Mouse (Mus musculus) forebrain, postnatal 0 days (tissue): Measurements from ENCODE around the gene H2al1a. TPM values are rescaled to one million over a fixed set of nuclear protein-coding genes. Genes with fewer than 3 reads are reported as not detected.
"Not testable (repeated sequence)": the region's sequence is repeated elsewhere in the genome, so short reads cannot be mapped to it uniquely, and the experiment has no call there.

Experiments
- ATAC-seq: fragments of 200-750 bp; cut with Nextera tagmentation; 2 replicates; pipeline ENCODE4 v1.8.0; 2017; ENCODE audit warnings: mild to moderate bottlenecking, moderate library complexity
- DNase-seq: peaks from one replicate; pipeline ENCODE4 v3.0.0-alpha.2; 2015
- H3K27ac ChIP-seq: fragments of 300-500 bp; sonication (generic); 2 replicates; pipeline ENCODE4 v1.5.1; 2014; ENCODE audit warnings: low read depth, mild to moderate bottlenecking, antibody characterized with exemption, low read length, moderate library complexity, mixed read lengths
- H3K27me3 ChIP-seq: fragments of 300-500 bp; sonication (generic); 2 replicates; pipeline ENCODE4 v1.6.1; 2014; ENCODE audit warnings: mild to moderate bottlenecking, low read length, mixed read lengths; ENCODE audit not compliant: insufficient read depth
- H3K36me3 ChIP-seq: fragments of 300-500 bp; sonication (generic); 2 replicates; pipeline ENCODE4 v1.6.1; 2014; ENCODE audit warnings: mild to moderate bottlenecking, moderate library complexity; ENCODE audit not compliant: insufficient read depth
- H3K4me1 ChIP-seq: fragments of 300-500 bp; sonication (generic); 2 replicates; pipeline ENCODE4 v1.6.1; 2014; ENCODE audit warnings: antibody characterized with exemption; ENCODE audit not compliant: insufficient read depth
- H3K4me2 ChIP-seq: fragments of 300-500 bp; sonication (generic); 2 replicates; pipeline ENCODE4 v1.6.1; 2014; ENCODE audit warnings: low read depth, mild to moderate bottlenecking, moderate library complexity
- H3K4me3 ChIP-seq: fragments of 300-500 bp; sonication (generic); 2 replicates; pipeline ENCODE4 v1.5.1; 2014; ENCODE audit warnings: low read depth, low read length, mixed read lengths
- H3K9ac ChIP-seq: fragments of 300-500 bp; sonication (generic); 2 replicates; pipeline ENCODE4 v1.6.1; 2014; ENCODE audit warnings: mild to moderate bottlenecking
- H3K9me3 ChIP-seq: fragments of 300-500 bp; sonication (generic); 2 replicates; pipeline ENCODE4 v1.6.1; 2016; ENCODE audit warnings: low read length
- CTCF ChIP-seq: sonication (generic); IDR thresholded peaks from 2 replicates; pipeline ENCODE4 v1.5.1; 2016; ENCODE audit warnings: antibody characterized with exemption, control low read depth, low read depth
- WGBS: fragments of 180-500 bp; shearing (Covaris S2); extraction: QIAGEN DNeasy Blood & Tissue Kit; methylation state at CpG from one replicate; pipeline ENCODE4 v1.1.7; 2014; 5-methylcytosine and 5-hydroxymethylcytosine counted together
- polyA plus RNA-seq: library from polyadenylated mRNA; unstranded; fragments of >200 nt; fragmentation: Nextera tagmentation; extraction: Ambion mirVana; gene quantifications from 2 replicates; pipeline ENCODE4 v1.2.1, GENCODE M21; 2015
- total RNA-seq: library from RNA; depleted of rRNA; stranded (reverse); fragments of >200 nt; gene quantifications from 2 replicates; pipeline ENCODE4 v1.2.3, GENCODE M21; 2014

H2al1a gene
- total and polyA plus RNA-seq, 2 experiments from 2014 or later = not detected

DNA sequence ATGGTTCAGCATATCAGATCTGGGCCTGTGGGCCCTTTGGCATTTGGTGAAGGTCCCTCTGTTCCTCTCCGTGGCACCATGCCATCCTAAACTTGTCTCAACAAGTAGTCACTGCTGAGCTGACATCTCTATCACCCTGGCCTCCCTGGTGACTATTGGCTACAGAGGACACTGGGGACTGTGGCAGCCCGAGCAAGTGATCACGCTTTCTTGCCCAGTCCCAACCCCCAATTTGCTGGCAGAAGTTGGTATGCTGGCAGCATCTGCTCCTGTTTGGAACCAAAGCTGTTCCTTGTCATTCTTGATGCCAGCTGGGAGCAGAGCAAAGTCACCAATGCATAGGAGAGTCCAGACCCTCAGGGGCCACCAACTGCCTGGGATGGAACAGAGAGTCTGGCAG lies 30.0 kb upstream of the H2al1a start:
- Histone ChIP-seq H3K4me2 (no peak overlapping the region), H3K27me3 (no peaks in the 10 kb centered on the region), H3K4me1 (no peaks in the 10 kb centered on the region), H3K9ac (no peak overlapping the region), H3K36me3 (no peaks in the 10 kb centered on the region), H3K9me3 (no peaks in the 10 kb centered on the region), H3K27ac (no peak overlapping the region), H3K4me3 (no peak overlapping the region)
- peak; percentile 50 for DNase-seq
- ATAC-seq = peak; percentile 64
- 61% methylated on average over 3 of the region's 3 CpGs for WGBS
- TF ChIP-seq CTCF = no peak

DNA sequence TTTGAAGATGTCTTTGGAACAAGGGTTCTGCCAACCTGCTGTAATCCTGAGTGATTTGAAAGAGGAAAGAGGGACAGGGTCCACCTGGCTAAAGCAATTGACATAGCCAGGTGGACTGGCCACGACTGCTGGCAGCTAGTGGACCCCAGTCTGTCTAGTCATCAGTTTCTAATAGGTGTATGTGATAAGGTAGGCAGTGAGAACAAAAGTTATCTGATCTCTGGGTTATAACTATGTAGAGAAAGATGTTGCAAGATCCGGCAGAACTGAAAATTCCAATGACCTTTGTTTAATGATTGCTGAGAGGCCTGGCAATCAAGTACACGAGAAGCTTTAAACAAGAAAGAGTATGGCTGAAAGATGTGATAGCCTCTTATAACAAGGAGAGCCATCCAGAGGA lies 25.9 kb upstream of the H2al1a start:
- WGBS = 83% methylated on average over 3 of the region's 3 CpGs

DNA sequence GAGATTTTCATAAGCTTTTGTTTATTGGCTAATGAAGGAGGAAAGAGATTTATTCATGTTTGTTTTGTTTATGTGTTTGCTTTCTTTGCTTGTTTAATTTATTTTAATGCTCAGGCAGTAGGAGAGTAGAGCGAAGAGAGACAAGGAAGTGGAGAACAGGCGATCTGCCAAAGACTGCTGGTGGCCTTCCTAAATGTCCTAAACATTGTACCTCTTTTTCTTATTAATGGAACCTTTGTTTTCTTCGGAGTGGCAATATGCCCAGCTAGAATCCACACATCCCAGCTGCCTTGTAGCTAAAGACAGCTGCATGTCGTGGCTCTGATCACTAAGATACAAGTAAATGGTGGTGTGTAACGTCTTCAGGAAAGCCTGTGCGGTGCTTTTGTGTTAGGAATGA lies 22.0 kb upstream of the H2al1a start:
- Histone ChIP-seq H3K9ac (no peak overlapping the region), H3K4me3 (no peak overlapping the region), H3K4me2 (no peak overlapping the region), H3K9me3 (no peaks in the 10 kb centered on the region), H3K27ac (no peak overlapping the region), H3K27me3 (no peaks in the 10 kb centered on the region), H3K36me3 (no peaks in the 10 kb centered on the region), H3K4me1 (no peaks in the 10 kb centered on the region)
- 64% methylated on average over 6 of the region's 6 CpGs for WGBS
- TF ChIP-seq CTCF = no peak
- DNase-seq (no peak), ATAC-seq (no peak)

More for the DNA sequence above, 25.9 kb upstream of the H2al1a start:
- Histone ChIP-seq H3K9ac (no peak overlapping the region), H3K9me3 (no peaks in the 10 kb centered on the region), H3K27me3 (no peaks in the 10 kb centered on the region), H3K27ac (no peak overlapping the region), H3K36me3 (no peaks in the 10 kb centered on the region), H3K4me1 (no peaks in the 10 kb centered on the region), H3K4me2 (no peak overlapping the region), H3K4me3 (no peak overlapping the region)
- no peak for TF ChIP-seq CTCF
- DNase-seq (no peak), ATAC-seq (no peak)

DNA sequence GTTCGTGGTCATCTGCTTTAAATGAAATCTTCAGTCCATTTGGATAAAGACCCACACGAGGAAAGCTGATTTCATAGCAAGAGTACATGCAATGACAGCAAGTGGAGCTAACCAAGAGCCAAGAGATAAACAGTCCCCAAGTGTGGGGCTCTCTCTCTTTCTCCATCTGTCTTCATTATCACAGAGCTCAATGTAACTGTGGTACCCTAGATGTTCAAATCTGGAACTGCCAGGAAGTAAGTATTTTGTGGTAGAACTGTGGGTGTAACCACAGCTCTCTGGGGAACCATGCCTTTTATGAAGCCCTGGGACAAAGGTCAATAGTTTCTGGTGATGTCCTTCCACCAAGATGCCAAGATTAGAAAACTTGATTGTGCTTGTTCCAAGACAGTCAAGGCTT lies 18.3 kb upstream of the H2al1a start:
- WGBS = 66% methylated on average over 2 of the region's 2 CpGs
- Histone ChIP-seq H3K27me3 (no peaks in the 10 kb centered on the region), H3K27ac (no peak overlapping the region), H3K4me1 (no peaks in the 10 kb centered on the region), H3K36me3 (no peaks in the 10 kb centered on the region), H3K4me2 (no peak overlapping the region), H3K4me3 (no peak overlapping the region), H3K9ac (no peak overlapping the region), H3K9me3 (no peaks in the 10 kb centered on the region)
- ATAC-seq = no peak
- TF ChIP-seq CTCF = no peak
- DNase-seq = no peak

DNA sequence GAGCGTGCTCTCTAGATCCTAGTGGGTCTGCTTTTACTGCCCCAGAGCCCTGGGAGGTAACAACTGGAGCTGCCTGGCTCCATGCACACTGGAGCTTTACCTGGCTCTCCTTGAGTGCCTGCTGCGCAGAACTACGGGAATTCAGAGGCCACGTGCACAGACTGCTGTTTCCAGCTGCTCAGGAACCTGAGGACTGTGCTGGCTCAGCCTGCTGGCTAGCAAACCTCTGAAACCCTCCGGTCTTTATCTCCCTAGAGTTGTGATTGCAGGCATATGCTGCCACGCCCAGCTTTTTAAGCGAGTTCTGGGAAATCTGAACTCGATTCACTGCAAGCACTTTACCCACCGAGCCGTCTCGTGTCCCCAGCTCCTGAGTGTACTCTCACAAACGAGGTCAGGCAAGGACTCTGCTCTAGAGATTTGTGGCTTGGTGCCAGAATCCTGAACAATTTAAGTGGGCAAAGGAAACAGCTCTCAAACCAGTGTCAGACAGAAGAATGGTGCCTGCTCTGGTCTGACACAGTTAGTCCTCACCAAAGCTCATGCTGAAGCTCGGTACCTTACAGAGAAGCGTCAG lies 10.7 kb upstream of the H2al1a start:
- Histone ChIP-seq H3K4me2 (no peak overlapping the region), H3K27ac (no peak overlapping the region), H3K9ac (no peak overlapping the region), H3K27me3 (no peaks in the 10 kb centered on the region), H3K4me3 (no peak overlapping the region), H3K4me1 (no peaks in the 10 kb centered on the region), H3K36me3 (no peaks in the 10 kb centered on the region), H3K9me3 (no peaks in the 10 kb centered on the region)
- TF ChIP-seq CTCF = no peak
- ATAC-seq (no peak), DNase-seq (no peak)
- 75% methylated on average over 14 of the region's 14 CpGs for WGBS

DNA sequence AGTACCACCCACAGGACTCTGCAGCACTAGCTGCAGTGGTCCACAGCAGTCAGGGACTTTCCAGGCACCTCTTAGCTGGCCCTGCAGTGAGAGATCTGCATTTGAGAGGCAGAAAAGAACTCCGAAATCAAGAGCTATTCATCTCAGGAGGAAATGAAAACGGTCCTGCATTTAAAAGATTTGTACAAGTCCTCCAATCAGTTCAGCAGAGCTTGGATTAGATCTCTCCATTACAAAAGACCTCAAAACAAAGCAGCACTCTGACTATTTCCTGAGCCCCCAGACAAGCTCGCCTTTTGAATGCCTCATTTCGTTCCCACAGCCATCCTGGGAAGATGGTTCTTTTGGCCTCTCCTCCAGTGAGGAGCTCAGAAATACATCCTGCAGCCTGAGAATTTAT lies 9.8 kb upstream of the H2al1a start:
- Histone ChIP-seq H3K27ac (no peak overlapping the region), H3K9me3 (no peaks in the 10 kb centered on the region), H3K9ac (no peak overlapping the region), H3K27me3 (no peaks in the 10 kb centered on the region), H3K4me1 (no peaks in the 10 kb centered on the region), H3K4me2 (no peak overlapping the region), H3K4me3 (no peak overlapping the region), H3K36me3 (no peaks in the 10 kb centered on the region)
- TF ChIP-seq CTCF = no peak
- ATAC-seq (no peak), DNase-seq (no peak)
- WGBS = 41% methylated on average over 4 of the region's 4 CpGs

DNA sequence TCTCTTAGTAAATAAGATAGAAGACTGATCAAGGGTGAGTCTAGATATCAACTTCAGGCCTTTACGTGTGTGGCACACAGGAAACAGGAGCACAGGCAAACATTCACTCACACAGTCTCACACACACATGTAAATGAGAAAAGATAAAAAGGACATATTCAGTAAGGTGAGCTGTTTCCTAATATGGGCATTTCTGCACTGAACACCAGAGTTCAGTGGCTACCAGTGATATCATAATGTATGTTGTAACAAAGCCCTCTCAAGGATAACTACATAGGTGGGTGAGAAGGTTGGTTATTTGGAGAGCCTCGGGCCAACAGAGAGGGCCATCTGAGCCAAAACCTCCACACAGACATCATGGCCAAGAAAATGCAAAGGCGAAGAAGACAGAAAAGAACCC lies 3.1 kb downstream of the H2al1a start, which contains the start of gene H2al1b:
TSS of gene H2al1b (plus strand) at position 301 of the 400 bp plus-strand sequence.
- H3K36me3 ChIP-seq, DNase-seq, H3K9ac ChIP-seq, H3K4me3 ChIP-seq, H3K4me2 ChIP-seq, ATAC-seq, H3K4me1 ChIP-seq, H3K27ac ChIP-seq, H3K27me3 ChIP-seq, H3K9me3 ChIP-seq: not testable (repeated sequence)
- WGBS = 90% methylated on average over 1 of the region's 3 CpGs

DNA sequence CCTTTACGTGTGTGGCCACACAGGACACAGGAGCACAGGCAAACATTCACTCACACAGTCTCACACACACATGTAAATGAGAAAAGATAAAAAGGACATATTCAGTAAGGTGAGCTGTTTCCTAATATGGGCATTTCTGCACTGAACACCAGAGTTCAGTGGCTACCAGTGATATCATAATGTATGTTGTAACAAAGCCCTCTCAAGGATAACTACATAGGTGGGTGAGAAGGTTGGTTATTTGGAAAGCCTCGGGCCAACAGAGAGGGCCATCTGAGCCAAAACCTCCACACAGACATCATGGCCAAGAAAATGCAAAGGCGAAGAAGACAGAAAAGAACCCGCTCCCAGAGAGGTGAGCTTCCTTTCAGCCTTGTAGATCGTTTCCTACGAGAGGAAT lies 6.3 kb downstream of the H2al1a start, which contains the start of gene H2al1c:
TSS of gene H2al1c (plus strand) at position 301 of the 400 bp plus-strand sequence.
- not testable (repeated sequence) for ATAC-seq, DNase-seq, H3K9me3 ChIP-seq, H3K4me1 ChIP-seq, H3K4me2 ChIP-seq, H3K27me3 ChIP-seq, H3K36me3 ChIP-seq, H3K27ac ChIP-seq, H3K4me3 ChIP-seq, H3K9ac ChIP-seq
- 100% methylated on average over 1 of the region's 6 CpGs for WGBS

DNA sequence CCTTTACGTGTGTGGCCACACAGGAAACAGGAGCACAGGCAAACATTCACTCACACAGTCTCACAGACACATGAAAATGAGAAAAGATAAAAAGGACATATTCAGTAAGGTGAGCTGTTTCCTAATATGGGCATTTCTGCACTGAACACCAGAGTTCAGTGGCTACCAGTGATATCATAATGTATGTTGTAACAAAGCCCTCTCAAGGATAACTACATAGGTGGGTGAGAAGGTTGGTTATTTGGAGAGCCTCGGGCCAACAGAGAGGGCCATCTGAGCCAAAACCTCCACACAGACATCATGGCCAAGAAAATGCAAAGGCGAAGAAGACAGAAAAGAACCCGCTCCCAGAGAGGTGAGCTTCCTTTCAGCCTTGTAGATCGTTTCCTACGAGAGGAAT lies 9.5 kb downstream of the H2al1a start, which contains the start of gene H2al1d:
TSS of gene H2al1d (plus strand) at position 301 of the 400 bp plus-strand sequence.
- not testable (repeated sequence) for H3K9me3 ChIP-seq, H3K27ac ChIP-seq, H3K36me3 ChIP-seq, H3K9ac ChIP-seq, H3K4me2 ChIP-seq, DNase-seq, H3K4me1 ChIP-seq, H3K27me3 ChIP-seq, H3K4me3 ChIP-seq, ATAC-seq
- no CpG with 5 or more reads among the region's 6 CpGs for WGBS

DNA sequence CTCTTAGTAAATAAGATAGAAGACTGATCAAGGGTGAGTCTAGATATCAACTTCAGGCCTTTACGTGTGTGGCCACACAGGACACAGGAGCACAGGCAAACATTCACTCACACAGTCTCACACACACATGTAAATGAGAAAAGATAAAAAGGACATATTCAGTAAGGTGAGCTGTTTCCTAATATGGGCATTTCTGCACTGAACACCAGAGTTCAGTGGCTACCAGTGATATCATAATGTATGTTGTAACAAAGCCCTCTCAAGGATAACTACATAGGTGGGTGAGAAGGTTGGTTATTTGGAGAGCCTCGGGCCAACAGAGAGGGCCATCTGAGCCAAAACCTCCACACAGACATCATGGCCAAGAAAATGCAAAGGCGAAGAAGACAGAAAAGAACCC lies 12.6 kb downstream of the H2al1a start, which contains the start of gene H2al1e:
TSS of gene H2al1e (plus strand) at position 301 of the 400 bp plus-strand sequence.
- H3K9ac ChIP-seq, H3K9me3 ChIP-seq, ATAC-seq, H3K27ac ChIP-seq, DNase-seq, H3K36me3 ChIP-seq, H3K4me1 ChIP-seq, H3K27me3 ChIP-seq, H3K4me3 ChIP-seq, H3K4me2 ChIP-seq: not testable (repeated sequence)
- no CpG with 5 or more reads among the region's 3 CpGs for WGBS
